Mouse (Mus musculus) kidney, embryonic 15.5 days (tissue): ENCODE data around the gene Tnrc6a. TPM values are rescaled to one million over a fixed set of nuclear protein-coding genes. Genes with fewer than 3 reads are reported as not detected.

ENCODE experiments used
- polyA plus RNA-seq: library from polyadenylated mRNA; unstranded; fragments of >200 nt; fragmentation: Nextera tagmentation; extraction: Ambion mirVana; gene quantifications from 2 replicates; pipeline ENCODE4 v1.2.1, GENCODE M21; 2015

The Tnrc6a gene
- polyA plus RNA-seq, 1 experiment from 2014 or later, result 57.0 TPM

Other genes starting within 250 kb of the Tnrc6a start
- 30.6 and 31.9 TPM in 2 replicates for gene Rbbp6, start 158.2 kb upstream of the Tnrc6a start, polyA plus RNA-seq
- 2.5 and 3.1 TPM in 2 replicates for gene Slc5a11, start 90.9 kb downstream of the Tnrc6a start, polyA plus RNA-seq
- 54.5 and 54.9 TPM in 2 replicates for gene Lcmt1, start 245.9 kb downstream of the Tnrc6a start, polyA plus RNA-seq
- gene Arhgap17, start 246.0 kb downstream of the Tnrc6a start, polyA plus RNA-seq, result 23.7 and 25.2 TPM in 2 replicates